Mouse (Mus musculus) neural tube, embryonic 13.5 days (tissue): ENCODE data around the gene Vps13d. TPM values are rescaled to one million over a fixed set of nuclear protein-coding genes. Genes with fewer than 3 reads are reported as not detected.

Source experiments
- ATAC-seq: fragments of 200-750 bp; cut with Nextera tagmentation; 2 replicates; pipeline ENCODE4 v1.8.0; 2017; ENCODE audit warnings: low read depth, mild to moderate bottlenecking, moderate TSS enrichment, moderate library complexity
- H3K27ac ChIP-seq: fragments of 300-500 bp; sonication (generic); replicated peaks from 2 replicates; pipeline ENCODE4 v1.5.1; 2015; ENCODE audit warnings: moderate library complexity, mild to moderate bottlenecking, inconsistent platforms
- H3K27me3 ChIP-seq: fragments of 300-500 bp; sonication (generic); 2 replicates; pipeline ENCODE4 v1.6.1; 2015; ENCODE audit warnings: mild to moderate bottlenecking, inconsistent platforms
- H3K36me3 ChIP-seq: fragments of 300-500 bp; sonication (generic); 2 replicates; pipeline ENCODE4 v1.6.1; 2015; ENCODE audit warnings: mild to moderate bottlenecking, inconsistent platforms
- H3K4me1 ChIP-seq: fragments of 300-500 bp; sonication (generic); replicated peaks from 2 replicates; pipeline ENCODE4 v1.6.1; 2015; ENCODE audit warnings: inconsistent platforms
- H3K4me2 ChIP-seq: fragments of 300-500 bp; sonication (generic); 2 replicates; pipeline ENCODE4 v1.6.1; 2015; ENCODE audit warnings: inconsistent platforms, mild to moderate bottlenecking, moderate library complexity
- H3K4me3 ChIP-seq: fragments of 300-500 bp; sonication (generic); 2 replicates; pipeline ENCODE4 v1.5.1; 2015; ENCODE audit warnings: mild to moderate bottlenecking, inconsistent platforms
- H3K9ac ChIP-seq: fragments of 300-500 bp; sonication (generic); 2 replicates; pipeline ENCODE4 v1.6.1; 2015; ENCODE audit warnings: moderate library complexity, mild to moderate bottlenecking, inconsistent platforms
- H3K9me3 ChIP-seq: fragments of 300-500 bp; sonication (generic); 2 replicates; pipeline ENCODE4 v1.6.1; 2016; ENCODE audit warnings: inconsistent platforms
- WGBS: fragments of 180-500 bp; shearing (Covaris S2); methylation state at CpG from one replicate; pipeline ENCODE4 v1.1.7; 2015; 5-methylcytosine and 5-hydroxymethylcytosine counted together
- polyA plus RNA-seq: library from polyadenylated mRNA; unstranded; fragments of >200 nt; fragmentation: Nextera tagmentation; extraction: Ambion mirVana; gene quantifications from 2 replicates; pipeline ENCODE4 v1.2.1, GENCODE M21; 2015

Vps13d gene
- polyA plus RNA-seq, 1 experiment from 2014 or later = 6.3 TPM

DNA sequence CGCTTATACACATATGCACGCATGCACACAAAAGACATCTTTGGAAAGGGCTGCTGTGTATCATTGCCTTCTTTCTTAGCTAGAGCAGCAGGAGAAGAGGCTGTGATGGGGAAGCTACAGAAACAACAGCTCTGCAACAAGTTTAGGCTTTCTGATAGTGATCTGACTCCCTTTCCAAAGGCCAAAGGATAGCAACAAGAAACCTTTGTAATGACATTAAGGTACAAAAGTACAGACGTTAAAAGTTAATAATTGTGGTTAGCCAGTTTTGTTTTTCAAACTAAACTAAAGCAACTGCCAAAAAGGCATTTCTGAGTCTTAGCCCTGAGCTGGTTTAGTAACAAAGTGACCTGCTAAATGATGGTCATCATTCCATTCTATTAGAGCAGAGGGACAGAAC lies 139.0 kb downstream of the Vps13d start:
- H3K4me2 ChIP-seq = no peak overlapping the region
- no peak for ATAC-seq
- peaks cover 28% of the 10 kb centered on the region for H3K4me1 ChIP-seq
- H3K27me3 ChIP-seq = no peaks in the 10 kb centered on the region
- H3K27ac ChIP-seq = no peak overlapping the region
- no peak overlapping the region for H3K9ac ChIP-seq
- WGBS = 83% methylated on average over 3 of the region's 3 CpGs
- H3K36me3 ChIP-seq = peaks cover 83% of the 10 kb centered on the region
- no peak overlapping the region for H3K4me3 ChIP-seq
- H3K9me3 ChIP-seq = no peaks in the 10 kb centered on the region

DNA sequence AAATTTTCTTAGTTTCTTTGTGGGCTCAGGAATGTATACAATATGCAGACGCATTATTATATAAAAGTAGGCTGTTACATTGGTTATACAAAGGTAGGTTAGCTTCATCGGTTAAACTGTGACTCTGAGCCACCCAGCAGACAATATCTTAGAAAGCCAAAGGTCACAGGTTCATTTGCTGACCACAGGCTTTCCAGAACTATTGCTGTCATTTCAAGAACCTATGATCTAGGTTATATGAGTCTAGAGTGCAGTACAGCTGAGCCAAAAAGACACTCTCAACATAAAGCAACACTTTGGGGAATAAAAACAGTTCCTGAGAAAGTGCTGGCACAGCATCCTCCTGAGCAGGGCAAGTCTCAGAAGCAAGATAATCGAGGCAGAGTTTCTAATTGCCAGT lies 140.4 kb downstream of the Vps13d start:
- Histone ChIP-seq H3K27me3 (no peaks in the 10 kb centered on the region), H3K9me3 (no peaks in the 10 kb centered on the region), H3K4me2 (no peak overlapping the region), H3K9ac (no peak overlapping the region), H3K4me1 (peaks cover 37% of the 10 kb centered on the region), H3K36me3 (peaks cover 72% of the 10 kb centered on the region), H3K4me3 (no peak overlapping the region), H3K27ac (no peak overlapping the region)
- ATAC-seq = no peak
- WGBS = 57% methylated on average over 3 of the region's 3 CpGs

DNA sequence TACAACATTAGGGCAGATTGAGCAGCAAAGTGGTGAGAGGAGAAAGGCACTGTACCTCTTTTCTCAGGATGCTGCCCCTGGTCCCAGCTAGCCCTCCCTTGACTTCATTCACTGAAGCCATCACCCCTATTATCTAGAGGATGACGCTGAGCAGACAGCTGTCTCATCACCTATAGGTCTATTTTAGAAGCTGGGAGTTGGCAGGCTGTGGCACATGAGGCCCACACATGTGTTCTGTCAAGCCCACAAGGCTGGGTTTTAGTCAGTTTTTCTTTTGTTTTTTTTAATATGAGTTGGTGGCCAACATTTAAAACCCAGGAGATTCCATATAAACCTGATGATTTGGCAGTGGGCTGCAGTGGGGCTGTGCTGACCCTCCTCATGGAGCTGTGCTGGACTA lies 142.1 kb downstream of the Vps13d start:
- 78% methylated on average over 1 of the region's 1 CpGs for WGBS
- Histone ChIP-seq H3K4me3 (no peak overlapping the region), H3K27ac (no peak overlapping the region), H3K4me2 (no peak overlapping the region), H3K9me3 (no peaks in the 10 kb centered on the region), H3K36me3 (peaks cover 65% of the 10 kb centered on the region), H3K9ac (no peak overlapping the region), H3K4me1 (peaks cover 37% of the 10 kb centered on the region), H3K27me3 (no peaks in the 10 kb centered on the region)
- ATAC-seq = no peak

DNA sequence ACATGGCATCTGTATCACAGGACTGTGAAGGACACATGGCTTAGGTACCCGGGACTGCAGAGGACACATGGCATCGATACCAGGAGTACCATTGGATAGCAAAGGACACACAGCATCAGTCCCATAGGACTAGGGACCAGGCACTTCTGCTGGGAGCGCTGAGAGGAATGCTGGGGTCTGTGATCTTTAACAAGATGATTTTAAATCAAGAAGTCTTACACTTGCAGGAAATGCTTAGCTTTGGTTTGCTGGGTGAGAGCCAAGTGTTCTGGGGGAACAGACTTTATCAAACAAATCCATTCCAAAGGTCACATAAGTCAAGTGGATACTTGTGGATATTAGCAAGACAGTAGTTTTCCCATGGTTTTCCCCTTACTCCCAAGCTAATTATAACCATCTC lies 142.5 kb downstream of the Vps13d start:
- no peak overlapping the region for H3K9ac ChIP-seq
- peaks cover 65% of the 10 kb centered on the region for H3K36me3 ChIP-seq
- no peak overlapping the region for H3K27ac ChIP-seq
- H3K4me2 ChIP-seq = no peak overlapping the region
- peaks cover 37% of the 10 kb centered on the region for H3K4me1 ChIP-seq
- 86% methylated on average over 3 of the region's 3 CpGs for whole genome bisulfite sequencing
- no peak for ATAC-seq
- H3K9me3 ChIP-seq = no peaks in the 10 kb centered on the region
- no peak overlapping the region for H3K4me3 ChIP-seq
- no peaks in the 10 kb centered on the region for H3K27me3 ChIP-seq

DNA sequence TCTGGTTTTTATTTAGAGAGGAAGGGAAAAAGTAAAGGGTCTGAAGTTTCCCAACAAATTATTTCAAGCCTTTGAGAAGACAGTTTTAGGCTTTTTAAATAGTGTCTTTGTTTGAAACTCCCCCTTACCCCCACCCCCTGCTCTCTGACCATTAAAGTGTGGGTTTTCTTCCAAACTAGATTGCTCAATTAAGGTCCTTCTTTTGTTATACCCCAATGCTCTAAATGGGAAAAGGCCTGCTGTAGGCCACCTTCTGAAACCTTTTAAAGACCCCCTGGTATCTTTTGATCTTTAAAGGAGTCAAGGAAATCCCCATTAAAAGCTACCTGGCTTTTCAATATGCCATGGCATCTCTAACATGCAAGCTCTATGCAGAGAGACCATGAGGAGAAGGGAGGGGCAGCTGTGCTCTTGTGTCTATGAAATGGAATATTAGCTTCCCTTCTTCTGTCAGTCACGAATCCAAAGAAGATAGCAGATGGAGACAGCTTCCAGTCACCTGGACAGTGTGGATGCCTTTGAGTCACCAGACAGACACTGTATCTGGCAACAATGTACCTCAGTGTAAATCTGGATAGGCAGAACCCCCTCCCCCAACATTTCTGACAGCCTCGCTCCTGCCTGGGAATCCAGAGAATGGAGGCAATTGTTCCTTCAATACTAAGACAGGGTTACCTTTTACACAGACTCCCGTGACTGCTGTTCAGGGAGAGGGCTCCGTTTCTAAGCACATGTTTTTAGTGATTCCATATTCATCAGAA lies 143.4 kb downstream of the Vps13d start:
- H3K4me3 ChIP-seq = no peak overlapping the region
- H3K27me3 ChIP-seq = no peaks in the 10 kb centered on the region
- H3K9me3 ChIP-seq = no peaks in the 10 kb centered on the region
- peak; percentile 33 for ATAC-seq
- H3K9ac ChIP-seq = no peak overlapping the region
- peak overlapping the region; percentile 20; the same call in 1 of the 2 replicates for H3K27ac ChIP-seq
- H3K4me2 ChIP-seq = no peak overlapping the region
- 41% methylated on average over 4 of the region's 4 CpGs for WGBS
- H3K4me1 ChIP-seq = peaks cover 37% of the 10 kb centered on the region
- peaks cover 64% of the 10 kb centered on the region for H3K36me3 ChIP-seq

DNA sequence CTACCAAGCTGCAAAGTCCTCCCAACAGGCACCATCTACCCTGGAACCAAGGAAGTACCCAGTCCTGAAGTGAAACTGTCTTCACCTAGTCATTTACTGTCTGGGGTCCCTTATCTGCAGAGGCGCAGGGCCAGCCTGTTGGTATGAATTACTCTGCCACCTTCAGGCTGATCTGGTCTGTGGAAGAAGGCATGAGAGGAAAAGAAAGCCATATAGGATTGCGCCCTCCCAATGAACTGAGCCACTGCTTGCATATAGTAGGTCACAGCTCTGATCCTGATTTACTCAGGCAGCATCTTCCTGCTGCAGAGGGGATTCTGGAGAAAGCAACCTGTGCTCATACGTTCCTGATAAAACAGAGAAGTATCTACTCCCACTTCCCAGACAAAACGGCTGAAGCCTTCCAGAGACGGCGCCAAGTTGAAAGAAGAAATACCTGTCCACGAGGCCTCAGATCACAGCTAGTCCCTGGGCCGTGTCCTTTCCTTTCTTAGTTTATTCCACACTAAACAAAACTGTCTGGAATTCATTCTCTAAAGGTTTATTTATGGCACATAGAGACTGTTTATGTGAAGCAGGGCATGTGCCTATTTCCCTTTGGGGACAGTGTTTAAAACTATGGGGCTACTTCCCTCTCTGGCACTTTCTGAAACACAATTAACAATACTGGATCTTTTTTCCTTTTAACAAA lies 144.1 kb downstream of the Vps13d start:
- H3K4me2 ChIP-seq = no peak overlapping the region
- peak; percentile 77 for ATAC-seq
- 25% methylated on average over 8 of the region's 8 CpGs for WGBS
- peaks cover 58% of the 10 kb centered on the region for H3K36me3 ChIP-seq
- no peaks in the 10 kb centered on the region for H3K9me3 ChIP-seq
- no peak overlapping the region for H3K4me3 ChIP-seq
- peak overlapping the region; percentile 39 for H3K27ac ChIP-seq
- no peaks in the 10 kb centered on the region for H3K27me3 ChIP-seq
- H3K9ac ChIP-seq = no peak overlapping the region
- peaks cover 37% of the 10 kb centered on the region for H3K4me1 ChIP-seq

DNA sequence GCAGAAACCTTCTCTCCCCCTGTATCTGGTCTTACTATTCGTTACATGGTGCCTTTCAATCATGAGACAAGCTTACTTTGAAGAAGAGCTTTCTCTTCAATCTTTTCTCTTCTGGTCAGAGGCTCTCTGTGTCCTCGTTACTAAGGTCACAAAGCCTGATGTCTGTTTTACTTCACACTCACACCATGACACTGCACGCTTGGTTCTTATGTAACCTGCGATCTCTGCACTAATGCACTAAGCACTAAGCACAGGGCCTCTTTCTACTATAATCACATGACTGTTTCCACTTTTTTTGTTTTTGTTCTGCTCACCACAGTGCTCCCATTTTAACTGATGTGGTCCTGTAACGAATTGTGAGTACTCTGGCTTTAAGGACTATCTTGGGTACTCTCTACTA lies 146.8 kb downstream of the Vps13d start:
- H3K27ac ChIP-seq = no peak overlapping the region
- no peak overlapping the region for H3K4me3 ChIP-seq
- WGBS = 78% methylated on average over 5 of the region's 5 CpGs
- ATAC-seq = no peak
- no peak overlapping the region for H3K9ac ChIP-seq
- no peaks in the 10 kb centered on the region for H3K27me3 ChIP-seq
- no peaks in the 10 kb centered on the region for H3K9me3 ChIP-seq
- no peak overlapping the region for H3K4me2 ChIP-seq
- peaks cover 30% of the 10 kb centered on the region for H3K4me1 ChIP-seq
- peaks cover 62% of the 10 kb centered on the region for H3K36me3 ChIP-seq

DNA sequence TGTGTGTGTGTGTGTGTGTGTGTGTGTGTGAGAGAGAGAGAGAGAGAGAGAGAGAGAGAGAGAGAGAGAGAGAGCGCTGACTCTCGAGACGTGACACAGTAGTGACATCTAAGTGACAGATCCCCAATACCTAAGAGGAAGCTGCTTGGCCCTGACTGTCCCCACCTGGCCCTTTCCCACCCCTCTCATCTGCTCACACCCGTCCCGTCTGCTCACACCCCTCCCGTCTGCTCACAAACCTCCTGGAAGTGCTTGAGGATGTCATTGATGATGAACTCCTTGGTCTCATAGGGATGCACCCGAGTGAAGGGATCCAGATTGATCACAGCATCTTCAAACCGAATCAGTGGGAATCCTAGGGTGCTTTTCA lies 148.8 kb downstream of the Vps13d start:
- H3K36me3 ChIP-seq = peaks cover 61% of the 10 kb centered on the region
- H3K4me1 ChIP-seq = peaks cover 11% of the 10 kb centered on the region
- no peaks in the 10 kb centered on the region for H3K27me3 ChIP-seq
- 74% methylated on average over 8 of the region's 8 CpGs for WGBS
- no peaks in the 10 kb centered on the region for H3K9me3 ChIP-seq
- no peak overlapping the region for H3K4me2 ChIP-seq
- no peak overlapping the region for H3K9ac ChIP-seq
- H3K27ac ChIP-seq = no peak overlapping the region
- no peak for ATAC-seq
- H3K4me3 ChIP-seq = no peak overlapping the region

DNA sequence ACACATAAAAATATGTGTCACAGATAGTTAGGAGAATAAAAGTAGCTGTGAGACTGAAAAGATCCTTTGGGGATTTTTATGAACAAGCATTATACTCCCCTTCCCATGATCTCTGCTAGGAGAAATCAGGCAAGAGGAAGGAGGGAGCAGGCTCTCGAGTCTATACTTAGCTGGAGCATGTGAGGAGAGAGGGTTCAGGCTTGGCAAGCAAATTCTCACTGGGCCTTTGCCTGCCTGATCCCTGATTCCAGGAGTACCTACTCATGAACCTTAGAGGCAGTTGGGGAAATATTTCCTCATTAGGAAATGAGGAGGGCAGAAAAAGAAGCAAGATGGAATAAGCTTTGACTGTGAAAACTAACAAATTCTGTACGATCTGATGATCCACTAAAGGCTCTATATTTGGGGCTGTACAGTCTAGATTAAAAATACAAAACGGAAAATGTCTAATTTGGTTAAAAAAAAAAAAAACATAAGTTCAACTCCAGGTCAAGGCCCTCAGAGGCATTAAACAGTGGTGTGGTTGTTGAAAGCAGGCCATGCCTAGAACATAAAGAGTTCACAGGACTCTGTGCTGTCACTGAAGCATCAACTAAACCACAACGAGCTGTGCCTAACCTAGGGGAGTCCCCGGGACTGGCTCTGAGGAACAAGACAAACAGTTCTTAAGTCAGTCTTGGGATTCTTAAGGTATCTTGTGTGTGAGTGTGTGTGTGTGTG lies 149.3 kb downstream of the Vps13d start:
- Histone ChIP-seq H3K4me3 (no peak overlapping the region), H3K9me3 (no peaks in the 10 kb centered on the region), H3K4me2 (no peak overlapping the region), H3K27me3 (no peaks in the 10 kb centered on the region), H3K27ac (no peak overlapping the region), H3K36me3 (peaks cover 66% of the 10 kb centered on the region), H3K4me1 (peaks cover 6% of the 10 kb centered on the region), H3K9ac (no peak overlapping the region)
- 67% methylated on average over 5 of the region's 5 CpGs for WGBS
- no peak for ATAC-seq

DNA sequence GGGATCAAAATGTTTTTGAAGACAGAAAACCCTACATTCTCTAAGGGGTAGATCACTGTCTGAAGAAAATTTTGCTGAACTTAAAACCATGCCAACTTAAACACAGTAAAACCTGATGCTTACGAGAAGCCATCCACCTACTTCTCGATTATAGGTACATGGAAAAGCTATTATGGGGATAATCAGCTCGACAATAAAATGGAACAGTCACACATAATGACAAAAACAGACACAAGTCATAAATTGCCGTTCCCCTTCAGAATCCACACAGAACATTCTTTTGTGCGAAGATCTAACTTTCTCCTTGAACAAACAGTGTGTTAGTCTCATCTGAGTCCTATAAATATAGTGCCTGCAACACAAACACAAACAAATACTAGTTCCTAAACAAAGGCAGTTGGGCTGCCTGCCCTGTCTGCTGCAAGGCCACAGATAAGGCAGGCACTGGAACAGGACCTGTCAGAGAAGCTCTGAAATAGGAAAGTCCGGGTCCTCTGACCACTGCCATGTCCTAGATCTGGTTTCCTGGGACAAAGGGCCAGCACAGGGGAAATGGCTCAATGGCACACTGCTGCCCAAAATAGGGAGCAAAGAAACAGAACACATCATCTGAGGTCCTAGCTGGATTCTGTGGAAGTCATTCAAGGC lies 153.5 kb downstream of the Vps13d start:
- no peak overlapping the region for H3K4me3 ChIP-seq
- WGBS = 71% methylated on average over 6 of the region's 6 CpGs
- peaks cover 78% of the 10 kb centered on the region for H3K36me3 ChIP-seq
- no peak overlapping the region for H3K4me2 ChIP-seq
- H3K27me3 ChIP-seq = no peaks in the 10 kb centered on the region
- no peak overlapping the region for H3K27ac ChIP-seq
- H3K9me3 ChIP-seq = no peaks in the 10 kb centered on the region
- H3K9ac ChIP-seq = no peak overlapping the region
- 0 out of 2 replicates have a peak, but pooled peaks cover 1% of the 10 kb centered on the region for H3K4me1 ChIP-seq
- ATAC-seq = no peak

DNA sequence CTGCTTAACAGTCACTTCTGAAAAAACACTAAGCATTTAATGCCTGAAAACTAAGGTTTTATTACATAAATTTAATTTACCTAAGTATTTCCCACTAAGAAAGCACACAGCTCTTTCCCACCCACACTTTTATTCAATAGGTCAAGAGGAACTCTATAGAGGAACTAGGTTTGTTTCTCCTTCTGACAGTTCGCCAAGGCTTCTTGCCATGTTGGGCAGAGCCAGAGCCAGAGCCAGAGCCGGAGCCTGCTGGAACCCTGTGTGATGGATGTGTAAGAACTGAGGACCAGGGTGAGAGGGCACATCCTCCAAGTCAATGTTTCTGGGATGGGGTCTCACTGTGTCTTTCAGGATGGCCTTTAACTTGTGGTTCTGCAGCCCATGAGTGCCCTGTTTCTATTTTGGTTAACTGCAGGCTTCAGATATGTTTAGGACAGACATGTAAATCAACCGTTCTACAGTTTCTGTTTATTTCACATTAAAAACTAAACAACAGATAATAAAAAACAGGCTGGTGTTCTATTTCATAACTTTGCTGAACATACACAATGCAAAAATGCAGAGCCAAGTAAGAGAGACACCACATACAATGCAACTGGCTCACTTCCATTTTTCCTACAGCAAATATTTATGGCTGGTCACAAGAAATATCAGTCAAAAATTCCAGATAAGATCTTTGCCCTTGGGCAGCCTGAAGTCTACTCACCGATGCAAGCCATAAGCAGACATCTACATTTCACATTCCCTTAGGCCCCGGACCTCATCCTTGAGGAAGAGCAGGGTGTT lies 157.0 kb downstream of the Vps13d start:
- peaks cover 51% of the 10 kb centered on the region for H3K36me3 ChIP-seq
- H3K4me1 ChIP-seq = peaks cover 37% of the 10 kb centered on the region
- H3K4me2 ChIP-seq = no peak overlapping the region
- H3K27me3 ChIP-seq = no peaks in the 10 kb centered on the region
- 89% methylated on average over 5 of the region's 5 CpGs for WGBS
- ATAC-seq = no peak
- no peaks in the 10 kb centered on the region for H3K9me3 ChIP-seq
- no peak overlapping the region for H3K27ac ChIP-seq
- H3K4me3 ChIP-seq = no peak overlapping the region
- H3K9ac ChIP-seq = no peak overlapping the region
